ENCODE assay signal across 1 mouse cellular context in genomic region chr15:85859490-85860031, GRCm38 (mm10).
TF ChIP-seq lines count a peak whose summit lies in the region.

Gene Gtse1 (plus strand): TSS chr15:85859745.

TF ChIP-seq in CH12.LX, 34 proteins besides CTCF, POLR2A, EP300 and RAD21 (continued from another document):
- peak; percentile 28 for TF ChIP-seq MEF2A (IDR thresholded peaks at IDR 0.05; ENCODE audit: borderline replicate concordance, low read depth, low read length)
- TF ChIP-seq UBTF (IDR thresholded peaks at IDR 0.05; ENCODE audit: low read depth, low read length), result no peak
- peak; percentile 87; the same call in 1 of the 2 replicates for TF ChIP-seq E2F4 (IDR thresholded peaks at IDR 0.05; ENCODE audit: insufficient replicate concordance, low read depth, low read length)
- TF ChIP-seq MAFK (IDR thresholded peaks at IDR 0.05; ENCODE audit: insufficient replicate concordance, low read length), result no peak
- TF ChIP-seq TBP (conservative IDR thresholded peaks at IDR 0.05; ENCODE audit: low read depth, low read length), result peak; percentile 92
- TF ChIP-seq GABPA (IDR thresholded peaks at IDR 0.05; ENCODE audit: insufficient replicate concordance, low read depth, low read length), result peak; percentile 61; the same call in 1 of the 2 replicates
- TF ChIP-seq USF2 (conservative IDR thresholded peaks at IDR 0.05; ENCODE audit: low read depth, low read length), result no peak
- TF ChIP-seq ELF1 (IDR thresholded peaks at IDR 0.05; ENCODE audit: low read depth, low read length), result peak; percentile 73
